Mouse (Mus musculus): ENCODE results near the gene Scgb2b24. TPM values are rescaled to one million over a fixed set of nuclear protein-coding genes. Genes with fewer than 3 reads are reported as not detected.

Scgb2b24 gene
- total RNA-seq (2023): not detected

GRCm38 (mm10) chr7:33739212-33739611, at the start of gene Scgb2b24:
Gene Scgb2b24 (minus strand): TSS chr7:33739312.

GRCm38 (mm10) chr7:33743499-33743898, 4.4 kb upstream of the Scgb2b24 start, which contains the start of gene Scgb1b24:
Gene Scgb1b24 (plus strand): TSS chr7:33743799.

Other genes starting within 250 kb of the Scgb2b24 start
- gene Scgb2b21, start 218.9 kb downstream of the Scgb2b24 start, total RNA-seq (2023): not detected
- gene Scgb1b24, start 4.5 kb upstream of the Scgb2b24 start, total RNA-seq (2023): not detected
- gene Scgb2b26, start 205.7 kb upstream of the Scgb2b24 start, total RNA-seq (2023): not detected

Measured in B cell, adult 67 days (primary cell).